Mouse (Mus musculus): ENCODE measurements around the gene Npvf. TPM values are rescaled to one million over a fixed set of nuclear protein-coding genes. Genes with fewer than 3 reads are reported as not detected.

Npvf gene
- total RNA-seq, 1 experiment, result not detected

DNA sequence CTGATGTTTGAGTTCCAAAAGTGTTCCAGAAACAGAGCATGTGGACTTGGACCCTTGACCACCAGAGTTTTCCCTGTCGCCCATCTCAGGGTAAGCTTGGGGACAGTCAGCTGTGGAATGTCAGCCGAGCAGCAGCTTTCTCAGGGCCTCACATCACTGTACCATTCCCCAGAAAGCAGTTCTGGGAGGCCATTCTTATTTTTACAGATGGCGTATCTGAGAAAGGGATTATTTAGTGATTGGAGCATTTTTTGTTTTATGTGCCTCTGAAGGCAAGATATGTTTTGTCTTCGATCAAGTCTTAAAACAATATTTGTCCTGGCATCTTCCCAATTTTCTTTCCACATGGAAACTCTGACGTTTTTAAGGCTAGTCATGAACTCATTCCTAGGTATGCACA, 12.7 kb upstream of the Npvf start:
- no peaks in the 10 kb centered on the region for H3K4me1 ChIP-seq (ENCODE audit: control insufficient read depth in 2 of 2, insufficient read depth in 2 of 2, low read length in 2 of 2, poor library complexity in 1 of 2)
- no peak for DNase-seq (ENCODE audit: low read depth, low spot score)
- no peaks in the 10 kb centered on the region for H3K36me3 ChIP-seq (ENCODE audit: control insufficient read depth, insufficient read depth, low read length, poor library complexity, severe bottlenecking)
- no peaks in the 10 kb centered on the region for H3K9me3 ChIP-seq (ENCODE audit: control insufficient read depth, insufficient read depth, low read depth, low read length)
- TF ChIP-seq MAFK (IDR thresholded peaks at IDR 0.05; ENCODE audit: insufficient read depth, low read depth, low read length), result no peak
- TF ChIP-seq ZNF384 (IDR thresholded peaks at IDR 0.05; ENCODE audit: low read depth, low read length), result no peak
- no peak for TF ChIP-seq CHD2 (IDR thresholded peaks at IDR 0.05; ENCODE audit: low read depth, low read length)
- TF ChIP-seq HCFC1 (IDR thresholded peaks at IDR 0.05; ENCODE audit: borderline replicate concordance, insufficient read depth, low read length), result no peak
- TF ChIP-seq ZC3H11A (IDR thresholded peaks at IDR 0.05; ENCODE audit: borderline replicate concordance, low read depth, low read length), result no peak
- no peak overlapping the region for H3K4me3 ChIP-seq (ENCODE audit: insufficient read depth in 1 of 2, low read depth in 1 of 2, low read length in 2 of 2, poor library complexity in 1 of 2, severe bottlenecking in 1 of 2)
- in situ Hi-C loops (cut with MboI; ENCODE audit: low sequenced_read_pairs in 2 of 2, unreplicated experiment in 2 of 2), result no loop called here
- H3K9ac ChIP-seq (ENCODE audit: insufficient read depth, low read depth, low read length, poor library complexity, severe bottlenecking), result no peak overlapping the region
- no peak overlapping the region for H3K27ac ChIP-seq (ENCODE audit: insufficient read depth, low read depth, low read length, poor library complexity, severe bottlenecking)

DNA sequence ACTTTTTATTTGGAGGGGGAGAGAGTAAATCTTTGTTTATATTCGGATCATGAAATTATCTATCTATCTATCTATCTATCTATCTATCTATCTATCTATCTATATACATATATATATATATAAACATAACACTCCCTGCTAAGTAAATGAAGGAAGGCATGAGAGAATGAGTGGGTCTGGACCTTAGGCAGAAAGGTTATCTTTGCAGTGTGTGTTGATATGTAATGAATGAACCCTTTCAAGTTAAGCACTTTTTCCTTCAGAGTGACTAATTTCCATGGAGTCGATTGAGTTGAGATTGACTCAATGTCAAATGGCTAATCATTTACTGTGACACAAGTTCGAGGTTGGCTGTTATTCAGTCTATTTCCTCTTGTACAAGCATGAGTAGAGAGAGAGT, 10.8 kb upstream of the Npvf start:
- Histone ChIP-seq H3K4me1 (ENCODE audit: control insufficient read depth in 2 of 2, insufficient read depth in 2 of 2, low read length in 2 of 2, poor library complexity in 1 of 2) (no peaks in the 10 kb centered on the region), H3K36me3 (ENCODE audit: control insufficient read depth, insufficient read depth, low read length, poor library complexity, severe bottlenecking) (no peaks in the 10 kb centered on the region), H3K9ac (ENCODE audit: insufficient read depth, low read depth, low read length, poor library complexity, severe bottlenecking) (no peak overlapping the region), H3K4me3 (ENCODE audit: insufficient read depth in 1 of 2, low read depth in 1 of 2, low read length in 2 of 2, poor library complexity in 1 of 2, severe bottlenecking in 1 of 2) (no peak overlapping the region), H3K27ac (ENCODE audit: insufficient read depth, low read depth, low read length, poor library complexity, severe bottlenecking) (no peak overlapping the region), H3K9me3 (ENCODE audit: control insufficient read depth, insufficient read depth, low read depth, low read length) (no peaks in the 10 kb centered on the region)
- no peak for DNase-seq (ENCODE audit: low read depth, low spot score)
- TF ChIP-seq MAFK (IDR thresholded peaks at IDR 0.05; ENCODE audit: insufficient read depth, low read depth, low read length) (no peak), ZNF384 (IDR thresholded peaks at IDR 0.05; ENCODE audit: low read depth, low read length) (no peak)
- in situ Hi-C loops (cut with MboI; ENCODE audit: low sequenced_read_pairs in 2 of 2, unreplicated experiment in 2 of 2), result no loop called here

DNA sequence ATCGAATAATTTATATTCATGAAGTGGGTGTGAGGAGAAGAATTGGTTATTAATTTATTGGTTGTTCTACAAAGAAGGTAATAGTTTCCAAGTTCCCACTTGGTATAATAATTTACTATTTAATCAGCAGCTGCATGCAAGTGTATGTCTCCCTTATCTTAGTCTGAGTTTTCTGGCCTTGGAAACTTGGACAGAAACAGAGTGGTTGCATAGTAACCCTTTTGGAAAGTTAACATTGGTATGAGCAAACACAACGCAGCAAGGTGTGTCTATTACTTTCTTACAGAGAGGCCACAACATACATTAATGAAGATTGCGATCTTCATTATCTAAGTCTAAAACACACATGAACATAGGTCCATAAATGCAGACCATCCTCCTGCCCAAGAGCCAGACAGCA, 10.0 kb upstream of the Npvf start:
- DNase-seq (ENCODE audit: low read depth, low spot score), result no peak
- in situ Hi-C loops (cut with MboI; ENCODE audit: low sequenced_read_pairs in 2 of 2, unreplicated experiment in 2 of 2), result no loop called here
- Histone ChIP-seq H3K4me3 (ENCODE audit: insufficient read depth in 1 of 2, low read depth in 1 of 2, low read length in 2 of 2, poor library complexity in 1 of 2, severe bottlenecking in 1 of 2) (no peak overlapping the region), H3K9ac (ENCODE audit: insufficient read depth, low read depth, low read length, poor library complexity, severe bottlenecking) (no peak overlapping the region), H3K9me3 (ENCODE audit: control insufficient read depth, insufficient read depth, low read depth, low read length) (no peaks in the 10 kb centered on the region), H3K27ac (ENCODE audit: insufficient read depth, low read depth, low read length, poor library complexity, severe bottlenecking) (no peak overlapping the region), H3K36me3 (ENCODE audit: control insufficient read depth, insufficient read depth, low read length, poor library complexity, severe bottlenecking) (no peaks in the 10 kb centered on the region), H3K4me1 (ENCODE audit: control insufficient read depth in 2 of 2, insufficient read depth in 2 of 2, low read length in 2 of 2, poor library complexity in 1 of 2) (no peaks in the 10 kb centered on the region)
- TF ChIP-seq MAFK (IDR thresholded peaks at IDR 0.05; ENCODE audit: insufficient read depth, low read depth, low read length) (no peak), ZC3H11A (IDR thresholded peaks at IDR 0.05; ENCODE audit: borderline replicate concordance, low read depth, low read length) (no peak), ZNF384 (IDR thresholded peaks at IDR 0.05; ENCODE audit: low read depth, low read length) (no peak), CHD2 (IDR thresholded peaks at IDR 0.05; ENCODE audit: low read depth, low read length) (no peak)

DNA sequence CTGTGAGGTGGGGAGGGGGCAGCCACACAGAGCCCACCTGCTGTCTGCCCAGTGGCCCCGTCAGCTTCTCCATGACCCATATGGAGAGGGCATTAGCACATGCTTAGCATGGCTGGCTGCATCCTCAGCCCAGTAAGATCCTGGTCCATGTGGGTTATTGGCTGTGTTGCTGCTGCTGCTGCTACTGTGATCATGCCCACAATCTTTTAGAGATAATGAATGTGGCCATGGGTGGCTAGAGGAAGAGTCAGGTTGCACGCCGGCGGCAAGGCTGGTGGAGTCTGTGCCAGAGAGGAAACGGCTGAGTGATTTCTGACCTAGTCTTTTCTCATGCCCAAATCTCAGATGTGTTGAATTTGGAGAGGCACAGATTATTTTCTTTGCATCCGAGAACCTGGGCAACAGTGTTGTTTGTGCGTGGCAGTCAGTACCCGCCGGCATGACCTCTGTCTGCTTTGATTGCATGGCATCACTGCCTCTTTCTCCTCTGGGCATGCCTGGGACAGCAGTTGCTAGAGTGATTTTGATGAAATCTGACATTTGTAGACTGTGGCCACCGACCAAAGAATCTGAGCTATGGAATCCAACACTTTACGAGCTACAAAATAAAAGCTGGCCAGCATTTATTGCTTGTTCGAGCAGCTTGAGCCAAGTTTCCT, 8.8 kb upstream of the Npvf start:
- no peaks in the 10 kb centered on the region for H3K9me3 ChIP-seq (ENCODE audit: control insufficient read depth, insufficient read depth, low read depth, low read length)
- TF ChIP-seq MAFK (IDR thresholded peaks at IDR 0.05; ENCODE audit: insufficient read depth, low read depth, low read length) (no peak), ZC3H11A (IDR thresholded peaks at IDR 0.05; ENCODE audit: borderline replicate concordance, low read depth, low read length) (no peak), ZNF384 (IDR thresholded peaks at IDR 0.05; ENCODE audit: low read depth, low read length) (no peak), CHD2 (IDR thresholded peaks at IDR 0.05; ENCODE audit: low read depth, low read length) (no peak), HCFC1 (IDR thresholded peaks at IDR 0.05; ENCODE audit: borderline replicate concordance, insufficient read depth, low read length) (no peak)
- no peak overlapping the region for H3K9ac ChIP-seq (ENCODE audit: insufficient read depth, low read depth, low read length, poor library complexity, severe bottlenecking)
- H3K4me1 ChIP-seq (ENCODE audit: control insufficient read depth in 2 of 2, insufficient read depth in 2 of 2, low read length in 2 of 2, poor library complexity in 1 of 2), result no peaks in the 10 kb centered on the region
- in situ Hi-C loops (cut with MboI; ENCODE audit: low sequenced_read_pairs in 2 of 2, unreplicated experiment in 2 of 2), result no loop called here
- H3K36me3 ChIP-seq (ENCODE audit: control insufficient read depth, insufficient read depth, low read length, poor library complexity, severe bottlenecking), result no peaks in the 10 kb centered on the region
- H3K4me3 ChIP-seq (ENCODE audit: insufficient read depth in 1 of 2, low read depth in 1 of 2, low read length in 2 of 2, poor library complexity in 1 of 2, severe bottlenecking in 1 of 2), result no peak overlapping the region
- no peak for DNase-seq (ENCODE audit: low read depth, low spot score)
- H3K27ac ChIP-seq (ENCODE audit: insufficient read depth, low read depth, low read length, poor library complexity, severe bottlenecking), result no peak overlapping the region

DNA sequence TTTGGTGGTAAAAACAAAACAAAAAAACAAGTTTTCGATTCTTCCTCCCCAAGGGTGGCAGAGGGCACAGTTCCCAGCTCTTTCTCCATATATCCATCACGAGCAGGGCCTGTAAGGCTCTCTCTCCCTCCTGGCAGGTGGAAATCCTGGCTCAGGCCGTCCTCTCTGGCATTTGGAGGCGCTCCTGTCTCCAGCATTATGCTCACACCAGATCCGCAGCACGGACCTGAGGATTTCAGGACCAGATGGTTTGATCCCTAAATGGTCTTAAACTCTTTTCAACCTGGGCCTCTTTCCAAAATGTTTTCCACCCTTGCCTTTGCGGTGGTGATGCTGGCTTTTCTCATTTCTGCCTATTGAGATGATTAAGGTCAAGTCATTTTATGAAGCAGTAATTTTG, 7.5 kb upstream of the Npvf start:
- in situ Hi-C loops (cut with MboI; ENCODE audit: low sequenced_read_pairs in 2 of 2, unreplicated experiment in 2 of 2), result no loop called here
- H3K4me1 ChIP-seq (ENCODE audit: control insufficient read depth in 2 of 2, insufficient read depth in 2 of 2, low read length in 2 of 2, poor library complexity in 1 of 2), result no peaks in the 10 kb centered on the region

More for the DNA sequence above, 7.5 kb upstream of the Npvf start:
- Histone ChIP-seq H3K4me3 (ENCODE audit: insufficient read depth in 1 of 2, low read depth in 1 of 2, low read length in 2 of 2, poor library complexity in 1 of 2, severe bottlenecking in 1 of 2) (no peak overlapping the region), H3K36me3 (ENCODE audit: control insufficient read depth, insufficient read depth, low read length, poor library complexity, severe bottlenecking) (no peaks in the 10 kb centered on the region), H3K27ac (ENCODE audit: insufficient read depth, low read depth, low read length, poor library complexity, severe bottlenecking) (no peak overlapping the region), H3K9ac (ENCODE audit: insufficient read depth, low read depth, low read length, poor library complexity, severe bottlenecking) (no peak overlapping the region), H3K9me3 (ENCODE audit: control insufficient read depth, insufficient read depth, low read depth, low read length) (no peaks in the 10 kb centered on the region)
- no peak for TF ChIP-seq ZC3H11A (IDR thresholded peaks at IDR 0.05; ENCODE audit: borderline replicate concordance, low read depth, low read length)
- no peak for TF ChIP-seq MAFK (IDR thresholded peaks at IDR 0.05; ENCODE audit: insufficient read depth, low read depth, low read length)
- TF ChIP-seq HCFC1 (IDR thresholded peaks at IDR 0.05; ENCODE audit: borderline replicate concordance, insufficient read depth, low read length), result no peak
- no peak for TF ChIP-seq CHD2 (IDR thresholded peaks at IDR 0.05; ENCODE audit: low read depth, low read length)
- TF ChIP-seq ZNF384 (IDR thresholded peaks at IDR 0.05; ENCODE audit: low read depth, low read length), result no peak
- no peak for DNase-seq (ENCODE audit: low read depth, low spot score)
